Mouse (Mus musculus): ENCODE results near the gene Pdia4.
"Not testable (repeated sequence)": the region's sequence is repeated elsewhere in the genome, so short reads cannot be mapped to it uniquely, and the experiment has no call there.

DNA sequence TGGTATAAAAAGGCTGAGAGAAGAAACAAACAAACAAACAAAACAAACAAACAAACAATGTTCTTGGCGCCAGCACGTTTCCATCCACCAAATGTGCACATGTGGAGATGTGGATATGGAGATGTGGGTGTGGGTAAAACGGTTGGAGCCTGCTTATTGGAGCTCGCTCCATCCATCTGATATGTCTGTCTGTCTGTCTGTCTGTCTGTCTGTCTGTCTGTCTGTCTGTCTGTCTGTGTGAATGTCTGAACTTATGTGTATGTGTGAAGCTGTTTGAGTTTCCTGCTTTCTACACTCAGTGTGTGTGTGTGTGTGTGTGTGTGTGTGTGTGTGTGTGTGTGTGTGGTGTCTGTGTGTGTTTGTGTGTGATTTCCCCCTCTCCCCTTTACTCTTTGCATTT is 43.4 kb downstream of the Pdia4 start:
- not testable (repeated sequence) for TF ChIP-seq CTCF (IDR thresholded peaks at IDR 0.05; ENCODE audit: control insufficient read depth, insufficient read depth, insufficient read length); MYOG (IDR thresholded peaks at IDR 0.05; ENCODE audit: control insufficient read depth, extremely low read depth, insufficient read length); MYOD1 (IDR thresholded peaks at IDR 0.05; ENCODE audit: control insufficient read depth, insufficient read length, low read depth); USF1 (IDR thresholded peaks at IDR 0.05; ENCODE audit: low read depth)
